Mouse (Mus musculus) stomach, postnatal 0 days (tissue): ENCODE data around the gene 4930544G11Rik. TPM values are rescaled to one million over a fixed set of nuclear protein-coding genes. Genes with fewer than 3 reads are reported as not detected.

Experiments used
- ATAC-seq: fragments of 200-750 bp; cut with Nextera tagmentation; 2 replicates; pipeline ENCODE4 v1.8.0; 2017; ENCODE audit not compliant: low FRiP score, low TSS enrichment
- DNase-seq: peaks from one replicate; pipeline ENCODE4 v3.0.0-alpha.2; 2016; ENCODE audit warnings: low spot score
- H3K27ac ChIP-seq: fragments of 300-500 bp; sonication (generic); replicated peaks from 2 replicates; pipeline ENCODE4 v1.5.1; 2014; ENCODE audit warnings: mild to moderate bottlenecking, control low read depth
- H3K27me3 ChIP-seq: fragments of 300-500 bp; sonication (generic); 2 replicates; pipeline ENCODE4 v1.6.1; 2014; ENCODE audit warnings: low read length; ENCODE audit not compliant: control insufficient read depth, insufficient read depth
- H3K36me3 ChIP-seq: fragments of 300-500 bp; sonication (generic); 2 replicates; pipeline ENCODE4 v1.6.1; 2014; ENCODE audit warnings: low read length, mixed read lengths; ENCODE audit not compliant: control insufficient read depth, insufficient read depth
- H3K4me1 ChIP-seq: fragments of 300-500 bp; sonication (generic); replicated peaks from 2 replicates; pipeline ENCODE4 v1.6.1; 2014; ENCODE audit warnings: antibody characterized with exemption; ENCODE audit not compliant: control insufficient read depth, insufficient read depth
- H3K4me2 ChIP-seq: fragments of 300-500 bp; sonication (generic); replicated peaks from 2 replicates; pipeline ENCODE4 v1.6.1; 2014; ENCODE audit warnings: low read depth, mild to moderate bottlenecking, control low read depth, moderate library complexity
- H3K4me3 ChIP-seq: fragments of 300-500 bp; sonication (generic); 2 replicates; pipeline ENCODE4 v1.5.1; 2014; ENCODE audit warnings: low read depth, low read length, control low read depth
- H3K9ac ChIP-seq: fragments of 300-500 bp; sonication (generic); 2 replicates; pipeline ENCODE4 v1.6.1; 2014; ENCODE audit warnings: mild to moderate bottlenecking, low read length, control low read depth, mixed read lengths
- H3K9me3 ChIP-seq: fragments of 300-500 bp; sonication (generic); 2 replicates; pipeline ENCODE4 v1.6.1; 2016; ENCODE audit warnings: low read length; ENCODE audit not compliant: control insufficient read depth
- CTCF ChIP-seq: IDR thresholded peaks from 2 replicates; pipeline ENCODE4 v1.5.1; 2016; ENCODE audit warnings: antibody characterized with exemption, low read depth, mild to moderate bottlenecking, moderate library complexity
- EP300 ChIP-seq: optimal IDR thresholded peaks from 2 replicates; pipeline ENCODE3; 2016; ENCODE audit warnings: antibody characterized with exemption
- WGBS: fragments of 180-500 bp; shearing (Covaris S2); extraction: QIAGEN DNeasy Blood & Tissue Kit; methylation state at CpG from one replicate; pipeline ENCODE4 v1.1.7; 2014; 5-methylcytosine and 5-hydroxymethylcytosine counted together
- polyA plus RNA-seq: library from polyadenylated mRNA; unstranded; fragments of >200 nt; fragmentation: Nextera tagmentation; extraction: Ambion mirVana; gene quantifications from 2 replicates; pipeline ENCODE4 v1.2.1, GENCODE M21; 2015

Gene 4930544G11Rik
- not detected in 2 replicates for polyA plus RNA-seq

DNA sequence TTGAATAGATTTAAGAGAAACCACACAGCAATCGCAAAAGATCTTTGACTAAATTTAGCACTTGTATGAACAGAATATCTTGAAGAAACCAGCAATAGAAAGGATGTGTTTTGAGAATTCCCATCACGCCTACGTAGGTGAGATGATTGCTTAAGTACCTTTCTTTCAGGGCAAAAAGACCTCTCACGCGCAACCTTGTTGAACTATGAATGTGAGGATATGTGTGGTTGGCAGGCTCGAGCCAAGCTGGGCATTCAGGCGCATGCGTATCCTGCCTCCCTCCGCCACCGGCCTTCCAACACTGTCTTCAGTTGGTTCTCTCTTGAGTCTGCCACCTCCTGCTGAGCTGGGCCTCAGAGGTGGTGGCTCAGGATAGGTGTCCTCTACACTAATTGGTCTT, at the start of gene 4930544G11Rik:
TSS of gene 4930544G11Rik (plus strand) at position 301 of the 400 bp plus-strand sequence.
- 96% methylated on average over 10 of the region's 10 CpGs for WGBS
- ATAC-seq = no peak
- no peak within 1 kb of the TSS for H3K4me3 ChIP-seq
- no peaks in the 10 kb centered on the region for H3K4me1 ChIP-seq
- TF ChIP-seq CTCF = no peak
- no peak for TF ChIP-seq EP300
- H3K36me3 ChIP-seq = no peaks in the 10 kb centered on the region
- no peak for DNase-seq
- no peak within 1 kb of the TSS for H3K9ac ChIP-seq
- no peaks in the 10 kb centered on the region for H3K27me3 ChIP-seq
- no peak within 1 kb of the TSS for H3K27ac ChIP-seq
- no peaks in the 10 kb centered on the region for H3K9me3 ChIP-seq
- H3K4me2 ChIP-seq = no peak within 1 kb of the TSS

DNA sequence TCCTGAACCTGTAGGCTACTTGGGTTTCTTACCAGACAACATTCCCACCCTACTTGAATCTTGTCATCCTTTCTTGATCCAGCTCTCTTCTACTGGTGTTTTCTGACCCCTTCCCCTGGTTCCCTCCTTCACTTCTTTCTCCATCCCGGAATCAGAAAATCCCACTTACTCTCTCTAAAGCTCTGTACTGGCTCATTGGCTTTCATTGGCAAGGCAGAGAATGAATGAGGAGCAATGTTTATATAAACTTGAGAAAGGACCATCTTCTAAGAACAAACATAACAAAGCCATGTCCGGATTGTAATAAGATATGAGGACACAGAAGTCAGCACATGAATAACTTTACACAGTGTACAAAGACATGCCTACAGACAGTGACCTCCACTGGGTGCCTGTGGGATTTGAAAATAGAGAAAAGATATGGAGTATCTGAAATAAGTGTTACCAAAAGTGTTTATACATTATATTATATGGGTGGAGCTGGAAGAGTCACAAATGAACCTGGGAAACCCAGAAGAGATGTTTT, 45.7 kb upstream of the 4930544G11Rik start:
- TF ChIP-seq EP300 (no peak), CTCF (no peak)
- no peaks in the 10 kb centered on the region for H3K4me1 ChIP-seq
- H3K27me3 ChIP-seq = no peaks in the 10 kb centered on the region
- H3K9me3 ChIP-seq = no peaks in the 10 kb centered on the region
- DNase-seq (no peak), ATAC-seq (no peak)
- H3K27ac ChIP-seq = no peak overlapping the region
- no peak overlapping the region for H3K9ac ChIP-seq
- H3K4me3 ChIP-seq = no peak overlapping the region
- H3K4me2 ChIP-seq = no peak overlapping the region
- WGBS = 56% methylated on average over 2 of the region's 2 CpGs
- no peaks in the 10 kb centered on the region for H3K36me3 ChIP-seq

DNA sequence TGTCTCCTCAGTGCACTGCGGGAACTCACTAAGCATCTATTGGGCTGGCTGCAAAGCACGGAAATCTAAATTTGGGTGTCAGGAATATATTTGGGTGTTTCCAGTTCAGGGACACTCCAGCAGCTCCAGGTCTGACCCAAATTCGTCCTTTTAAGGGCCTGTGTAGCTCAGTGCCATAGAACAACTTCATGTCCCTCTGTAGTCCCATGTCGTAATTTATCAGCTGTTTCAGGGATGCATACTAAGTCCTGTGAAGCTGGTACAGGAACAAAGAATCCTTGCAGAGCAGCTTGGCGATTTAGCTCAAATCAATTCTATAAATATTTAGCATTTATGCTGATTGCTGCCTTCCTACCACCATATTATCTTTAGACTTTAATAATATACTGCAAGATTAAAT, 37.0 kb upstream of the 4930544G11Rik start:
- H3K9me3 ChIP-seq = no peaks in the 10 kb centered on the region
- no peak overlapping the region for H3K9ac ChIP-seq
- no peak overlapping the region for H3K27ac ChIP-seq
- no peaks in the 10 kb centered on the region for H3K27me3 ChIP-seq
- WGBS = 75% methylated on average over 5 of the region's 5 CpGs
- H3K36me3 ChIP-seq = no peaks in the 10 kb centered on the region
- DNase-seq (no peak), ATAC-seq (no peak)
- no peaks in the 10 kb centered on the region for H3K4me1 ChIP-seq
- no peak overlapping the region for H3K4me3 ChIP-seq
- no peak overlapping the region for H3K4me2 ChIP-seq
- TF ChIP-seq CTCF (no peak), EP300 (no peak)

- H3K36me3 ChIP-seq = no peaks in the 10 kb centered on the region
- DNase-seq (no peak), ATAC-seq (no peak)
- H3K4me3 ChIP-seq = no peak overlapping the region
- 60% methylated on average over 3 of the region's 3 CpGs for WGBS
- H3K9ac ChIP-seq = no peak overlapping the region
- H3K9me3 ChIP-seq = no peaks in the 10 kb centered on the region
- TF ChIP-seq CTCF = no peak
- TF ChIP-seq EP300 = no peak
- no peak overlapping the region for H3K4me2 ChIP-seq
- H3K27ac ChIP-seq = no peak overlapping the region
- H3K27me3 ChIP-seq = no peaks in the 10 kb centered on the region
- no peaks in the 10 kb centered on the region for H3K4me1 ChIP-seq
Measured at GRCm38 (mm10) chr6:65921703-65922102, 30.7 kb upstream of the 4930544G11Rik start.

- TF ChIP-seq CTCF (no peak), EP300 (no peak)
- H3K27me3 ChIP-seq = no peaks in the 10 kb centered on the region
- ATAC-seq (no peak), DNase-seq (no peak)
- 68% methylated on average over 4 of the region's 4 CpGs for WGBS
- no peaks in the 10 kb centered on the region for H3K9me3 ChIP-seq
- no peak overlapping the region for H3K9ac ChIP-seq
- H3K27ac ChIP-seq = no peak overlapping the region
- H3K4me3 ChIP-seq = no peak overlapping the region
- no peak overlapping the region for H3K4me2 ChIP-seq
- H3K4me1 ChIP-seq = no peaks in the 10 kb centered on the region
- H3K36me3 ChIP-seq = no peaks in the 10 kb centered on the region
Measured at GRCm38 (mm10) chr6:65923501-65924084, 28.8 kb upstream of the 4930544G11Rik start.

- no peak overlapping the region for H3K9ac ChIP-seq
- no peaks in the 10 kb centered on the region for H3K9me3 ChIP-seq
- H3K4me1 ChIP-seq = no peaks in the 10 kb centered on the region
- TF ChIP-seq EP300 = no peak
- TF ChIP-seq CTCF = no peak
- no peak overlapping the region for H3K4me2 ChIP-seq
- no peak for DNase-seq
- no peaks in the 10 kb centered on the region for H3K27me3 ChIP-seq
- 63% methylated on average over 3 of the region's 3 CpGs for WGBS
- H3K27ac ChIP-seq = no peak overlapping the region
- H3K4me3 ChIP-seq = no peak overlapping the region
- peaks cover 2% of the 10 kb centered on the region; the same call in 1 of the 2 replicates for H3K36me3 ChIP-seq
- ATAC-seq = no peak
Measured at GRCm38 (mm10) chr6:65925737-65926333, 26.6 kb upstream of the 4930544G11Rik start.
